Comparison of ENCODE assay signal across 7 mouse cellular contexts in the genomic region with DNA sequence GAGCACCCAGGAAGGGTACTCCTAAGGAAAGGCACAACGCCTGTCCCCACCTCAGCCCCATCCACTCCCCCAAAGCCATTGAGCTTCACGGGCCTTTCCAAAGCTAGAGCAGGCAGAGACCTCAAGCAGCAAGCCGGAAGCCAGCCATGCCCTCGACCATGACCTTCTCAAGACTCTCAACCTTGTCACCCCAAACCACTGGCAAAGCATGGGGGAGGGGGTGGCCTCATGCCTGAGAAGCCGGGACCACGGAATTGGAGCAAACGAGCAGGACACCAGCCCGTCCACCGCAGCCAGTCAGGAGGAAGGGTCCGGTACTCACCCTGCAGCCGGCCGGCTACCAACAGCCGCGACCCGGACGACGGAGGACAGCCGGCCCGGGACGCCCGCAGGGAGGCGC. TPM values are rescaled to one million over a fixed set of nuclear protein-coding genes. Genes with fewer than 3 reads are reported as not detected.
DNase-seq lines count a peak whose midpoint lies in the region; ATAC-seq and TF ChIP-seq lines count a peak whose summit lies in the region.

No protein-coding gene starts in this region.

- no peaks in the 10 kb centered on the region for H3K27me3 ChIP-seq in kidney, embryonic 14.5 days (ENCODE audit: control insufficient read depth, insufficient read depth, low read length)
- H3K27me3 ChIP-seq in G1E (ENCODE audit: insufficient read depth, low read length): no peaks in the 10 kb centered on the region
- no peaks in the 10 kb centered on the region for H3K27me3 ChIP-seq in embryonic facial prominence, embryonic 14.5 days (replicated peaks; ENCODE audit: control insufficient read depth, insufficient read depth, low read length)
- H3K27me3 ChIP-seq in intestine, postnatal 0 days (replicated peaks; ENCODE audit: control insufficient read depth, insufficient read depth, low read length): no peaks in the 10 kb centered on the region
- H3K27me3 ChIP-seq in midbrain, embryonic 10.5 days (ENCODE audit: low read depth, poor library complexity, severe bottlenecking): no peaks in the 10 kb centered on the region

- H3K27ac ChIP-seq in kidney, embryonic 14.5 days (ENCODE audit: low read depth, low read length): peak overlapping the region; percentile 67
- H3K27ac ChIP-seq in embryonic facial prominence, embryonic 14.5 days (replicated peaks; ENCODE audit: low read depth, low read length): peak overlapping the region; percentile 86
- peak overlapping the region; percentile 81 for H3K27ac ChIP-seq in intestine, postnatal 0 days (ENCODE audit: low read depth, low read length)
- H3K27ac ChIP-seq in midbrain, embryonic 10.5 days (replicated peaks): peak overlapping the region; percentile 98

- peak overlapping the region; percentile 100 for H3K4me3 ChIP-seq in kidney, embryonic 14.5 days (ENCODE audit: low read length)
- peak overlapping the region; percentile 99 for H3K4me3 ChIP-seq in G1E (ENCODE audit: low read depth, low read length)
- H3K4me3 ChIP-seq in embryonic facial prominence, embryonic 14.5 days (ENCODE audit: low read depth, low read length): peak overlapping the region; percentile 100
- peak overlapping the region; percentile 91 for H3K4me3 ChIP-seq in intestine, postnatal 0 days (ENCODE audit: low read depth, low read length)
- H3K4me3 ChIP-seq in midbrain, embryonic 10.5 days: peak overlapping the region; percentile 99

- TF ChIP-seq CTCF in G1E (IDR thresholded peaks at IDR 0.05; ENCODE audit: low read depth, low read length): no peak
- TF ChIP-seq CTCF in intestine, postnatal 0 days (IDR thresholded peaks at IDR 0.05; ENCODE audit: low read depth): no peak

- no peak for DNase-seq in kidney, postnatal 14 days
- DNase-seq in G1E (ENCODE audit: low spot score): no peak
- DNase-seq in embryonic facial prominence, embryonic 14.5 days (ENCODE audit: low spot score): no peak
- DNase-seq in midbrain, embryonic 10.5 days (ENCODE audit: low spot score): no peak

- peak overlapping the region; percentile 86 for H3K9ac ChIP-seq in kidney, embryonic 14.5 days (ENCODE audit: low read depth, low read length)
- H3K9ac ChIP-seq in embryonic facial prominence, embryonic 14.5 days (ENCODE audit: low read depth, low read length): peak overlapping the region; percentile 93
- peak overlapping the region; percentile 84 for H3K9ac ChIP-seq in intestine, postnatal 0 days (ENCODE audit: low read depth, low read length)

- peak; percentile 50 for ATAC-seq in kidney, embryonic 14.5 days (ENCODE audit: low FRiP score, low TSS enrichment)
- no peak for ATAC-seq in G1E (ENCODE audit: extremely low read depth, insufficient number of reproducible peaks, low FRiP score, poor library complexity, severe bottlenecking)
- no peak for ATAC-seq in embryonic facial prominence, embryonic 14.5 days (ENCODE audit: low read depth)
- no peak for ATAC-seq in intestine, postnatal 0 days
- ATAC-seq in erythroid progenitor cell, adult 5-6 weeks (replicated peaks; ENCODE audit: low FRiP score, poor library complexity, severe bottlenecking): no peak

- H3K9me3 ChIP-seq in kidney, embryonic 14.5 days (ENCODE audit: control insufficient read depth, low read length): no peaks in the 10 kb centered on the region
- no peaks in the 10 kb centered on the region for H3K9me3 ChIP-seq in G1E (replicated peaks)
- no peaks in the 10 kb centered on the region for H3K9me3 ChIP-seq in embryonic facial prominence, embryonic 14.5 days (ENCODE audit: control insufficient read depth, low read length)
- H3K9me3 ChIP-seq in intestine, postnatal 0 days (ENCODE audit: control insufficient read depth): no peaks in the 10 kb centered on the region
- no peaks in the 10 kb centered on the region for H3K9me3 ChIP-seq in midbrain, embryonic 10.5 days (replicated peaks)

- under 1% methylated on average over 21 of the region's 22 CpGs for WGBS in kidney, embryonic 14.5 days
- WGBS in embryonic facial prominence, embryonic 14.5 days: 2% methylated on average over 13 of the region's 22 CpGs
- WGBS in intestine, postnatal 0 days: 0% methylated on average over 21 of the region's 22 CpGs
- WGBS in midbrain, embryonic 10.5 days: 0% methylated on average over 22 of the region's 22 CpGs

- peaks cover 10% of the 10 kb centered on the region for H3K4me1 ChIP-seq in kidney, embryonic 14.5 days (ENCODE audit: control insufficient read depth, insufficient read depth, low read length)
- H3K4me1 ChIP-seq in G1E (ENCODE audit: insufficient read depth, low read depth, low read length): peaks cover 56% of the 10 kb centered on the region
- H3K4me1 ChIP-seq in embryonic facial prominence, embryonic 14.5 days (ENCODE audit: control insufficient read depth, insufficient read depth, low read length): peaks cover 9% of the 10 kb centered on the region
- no peaks in the 10 kb centered on the region; the same call in 1 of the 2 replicates for H3K4me1 ChIP-seq in intestine, postnatal 0 days (replicated peaks; ENCODE audit: control insufficient read depth, insufficient read depth, low read length)
- H3K4me1 ChIP-seq in midbrain, embryonic 10.5 days: peaks cover 26% of the 10 kb centered on the region

- no peaks in the 10 kb centered on the region for H3K36me3 ChIP-seq in kidney, embryonic 14.5 days (ENCODE audit: control insufficient read depth, insufficient read depth, low read length)
- H3K36me3 ChIP-seq in G1E (replicated peaks): peaks cover 62% of the 10 kb centered on the region
- no peaks in the 10 kb centered on the region for H3K36me3 ChIP-seq in embryonic facial prominence, embryonic 14.5 days (ENCODE audit: control insufficient read depth, insufficient read depth, low read length)
- H3K36me3 ChIP-seq in intestine, postnatal 0 days (ENCODE audit: control insufficient read depth, insufficient read depth): peaks cover 5% of the 10 kb centered on the region; the same call in 1 of the 2 replicates
- peaks cover 15% of the 10 kb centered on the region for H3K36me3 ChIP-seq in midbrain, embryonic 10.5 days

- H3K4me2 ChIP-seq in kidney, embryonic 14.5 days (replicated peaks; ENCODE audit: low read depth, low read length): peak overlapping the region; percentile 89
- peak overlapping the region; percentile 92 for H3K4me2 ChIP-seq in embryonic facial prominence, embryonic 14.5 days (ENCODE audit: low read depth, low read length)
- peak overlapping the region; percentile 84 for H3K4me2 ChIP-seq in intestine, postnatal 0 days (replicated peaks; ENCODE audit: low read depth)

RNA-seq across cellular contexts. Expression of a gene that starts 0.5 kb away (rescaled TPM):
- 26.9 and 64.7 TPM in 2 replicates for polyA plus RNA-seq in kidney, embryonic 14.5 days (2014; fragmentation: Nextera tagmentation; extraction: Ambion mirVana)
- total RNA-seq in G1E (2014; fragmentation: Nextera tagmentation) (111 and 136 TPM in 2 replicates), G1E (2017) (116 and 121 TPM in 2 replicates)
- 16.7 and 16.9 TPM in 2 replicates for polyA plus RNA-seq in G1E (2012)
- polyA plus RNA-seq in embryonic facial prominence, embryonic 14.5 days (2014; fragmentation: Nextera tagmentation; extraction: Ambion mirVana): 37.8 and 43.2 TPM in 2 replicates
- 15.3 and 15.9 TPM in 2 replicates for polyA plus RNA-seq in intestine, postnatal 0 days (2015; fragmentation: Nextera tagmentation; extraction: Ambion mirVana)
- polyA plus RNA-seq in midbrain, embryonic 10.5 days (2016; fragmentation: Nextera tagmentation; extraction: Ambion mirVana): 49.4 and 50.4 TPM in 2 replicates
- total RNA-seq in erythroid progenitor cell, adult 5-6 weeks (2015; ENCODE audit: low replicate concordance): 20.5 and 30.3 TPM in 2 replicates
- total RNA-seq in erythroid progenitor cell, adult 5-6 weeks (2017; ENCODE audit: low replicate concordance): 31.0 and 58.3 TPM in 2 replicates
